Mouse (Mus musculus) Patski (cell line): Measurements from ENCODE around the gene Neurog1. TPM values are rescaled to one million over a fixed set of nuclear protein-coding genes. Genes with fewer than 3 reads are reported as not detected.

Experiments
- ATAC-seq: fragments of 100-300 bp; one replicate; pipeline ENCODE4 v1.8.0; 2021
- CTCF ChIA-PET: fragments of 350-600 bp; sonication (Branson Sonifier 250); formaldehyde crosslinking; loops from one replicate; lab custom pipeline; 2022; ENCODE audit warnings: inconsistent platforms; lab: Charles Lee
- POLR2A ChIA-PET: fragments of 350-600 bp; sonication (Branson Sonifier 250); formaldehyde crosslinking; loops from one replicate; lab custom pipeline; 2022; ENCODE audit warnings: antibody characterized with exemption, inconsistent platforms; lab: Charles Lee
- DNase-seq: peaks from one replicate; pipeline ENCODE4 v3.0.0-alpha.2; 2011; ENCODE audit warnings: low read depth, low spot score
- H3K27me3 ChIP-seq: fragments of 371-371 bp; one replicate; pipeline ENCODE4 v1.5.1; 2021
- CTCF ChIP-seq: fragments of 100-300 bp; IDR thresholded peaks from one replicate; pipeline ENCODE4 v1.5.1; 2021
- in situ Hi-C: fragments of 300-500 bp; cut with MboI; formaldehyde crosslinking; loops from 3 replicates; pipeline ENCODE4 v1.11.1; 2018; ENCODE audit warnings: low pct_unique_long_range_greater_than_20kb, mixed read lengths
- polyA plus RNA-seq: library from polyadenylated mRNA; unstranded; gene quantifications from one replicate; pipeline ENCODE4 v1.2.3, GENCODE M21; 2021

The Neurog1 gene
- polyA plus RNA-seq, 1 experiment from 2014 or later = 0.04 TPM

- TF ChIP-seq CTCF = no peak
- ChIA-PET POLR2A (no interaction called here), CTCF (interaction anchor here (0.9 to 1.5 kb wide), 2 partner anchors 11 to 24 kb away, joined by 3 to 4 read pairs; no protein-coding TSS in a partner anchor)
- H3K27me3 ChIP-seq = peaks cover 21% of the 10 kb centered on the region
- no peak for DNase-seq
- no peak for ATAC-seq
- in situ Hi-C loops = no loop called here
Measured at GRCm38 (mm10) chr13:56221995-56222848, 29.7 kb downstream of the Neurog1 start.

GRCm38 (mm10) chr13:56221129-56221910, 30.6 kb downstream of the Neurog1 start:
- DNase-seq (no peak), ATAC-seq (no peak)
- no peak for TF ChIP-seq CTCF
- peaks cover 24% of the 10 kb centered on the region for H3K27me3 ChIP-seq
- POLR2A ChIA-PET = no interaction called here
- in situ Hi-C loops = no loop called here
- CTCF ChIA-PET = interaction anchor here (1.5 kb wide), 1 partner anchor 11 kb away, joined by 4 read pairs; no protein-coding TSS in a partner anchor

- in situ Hi-C loops = no loop called here
- ATAC-seq = no peak
- ChIA-PET CTCF (no interaction called here), POLR2A (no interaction called here)
- TF ChIP-seq CTCF = no peak
- peaks cover 19% of the 10 kb centered on the region for H3K27me3 ChIP-seq
- no peak for DNase-seq
Measured at GRCm38 (mm10) chr13:56219254-56219653, 32.7 kb downstream of the Neurog1 start.

- DNase-seq (no peak), ATAC-seq (no peak)
- ChIA-PET POLR2A (no interaction called here), CTCF (no interaction called here)
- H3K27me3 ChIP-seq = peaks cover 12% of the 10 kb centered on the region
- TF ChIP-seq CTCF = no peak
- in situ Hi-C loops = no loop called here
Measured at GRCm38 (mm10) chr13:56216090-56216489, 35.9 kb downstream of the Neurog1 start.

DNA sequence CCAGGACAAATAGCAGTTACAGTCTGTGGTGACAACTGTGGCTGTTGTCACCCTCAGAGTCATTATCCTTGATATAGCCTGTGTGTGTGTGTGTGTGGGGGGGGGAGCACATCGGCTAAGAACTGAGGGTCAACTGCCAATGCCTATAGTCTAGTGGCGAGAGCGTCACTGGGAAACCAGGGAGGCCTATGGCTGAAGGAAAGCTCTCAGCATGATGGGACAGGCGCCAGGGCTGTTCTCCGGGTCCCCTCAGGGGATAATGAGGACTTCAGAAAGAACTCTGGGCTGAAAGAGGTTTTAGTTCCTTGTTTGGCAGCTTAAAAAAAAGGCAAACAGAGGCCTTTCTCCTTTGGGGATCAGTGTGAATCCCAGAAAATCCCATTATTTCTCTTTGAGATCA, 37.3 kb downstream of the Neurog1 start:
- ChIA-PET POLR2A (no interaction called here), CTCF (interaction anchor here (1.1 to 1.4 kb wide), 2 partner anchors 15 to 17 kb away, joined by 3 to 4 read pairs; no protein-coding TSS in a partner anchor)
- peaks cover 12% of the 10 kb centered on the region for H3K27me3 ChIP-seq
- DNase-seq (no peak), ATAC-seq (no peak)
- in situ Hi-C loops = no loop called here
- TF ChIP-seq CTCF = no peak

- H3K27me3 ChIP-seq = peaks cover 6% of the 10 kb centered on the region
- ATAC-seq = no peak
- ChIA-PET CTCF (interaction anchor here (2.0 kb wide), 1 partner anchor 11 kb away, joined by 8 read pairs; no protein-coding TSS in a partner anchor), POLR2A (no interaction called here)
- no peak for DNase-seq
- in situ Hi-C loops = no loop called here
- no peak for TF ChIP-seq CTCF
Measured at GRCm38 (mm10) chr13:56209067-56209411, 42.9 kb downstream of the Neurog1 start.

GRCm38 (mm10) chr13:56208225-56209066, 43.5 kb downstream of the Neurog1 start:
- no peak for ATAC-seq
- in situ Hi-C loops = no loop called here
- peaks cover 6% of the 10 kb centered on the region for H3K27me3 ChIP-seq
- TF ChIP-seq CTCF = no peak
- DNase-seq = no peak
- CTCF ChIA-PET = interaction anchor here (2.0 kb wide), 1 partner anchor 10 kb away, joined by 8 read pairs; no protein-coding TSS in a partner anchor
- POLR2A ChIA-PET = no interaction called here

Other genes starting within 250 kb of the Neurog1 start
- gene H2afy, start 115.8 kb downstream of the Neurog1 start, polyA plus RNA-seq = 185 TPM
- not detected for gene Tifab, start 73.3 kb downstream of the Neurog1 start, polyA plus RNA-seq
- 7.7 TPM for gene Cxcl14, start 44.4 kb upstream of the Neurog1 start, polyA plus RNA-seq
- not detected for gene Gm3045, start 174.4 kb upstream of the Neurog1 start, polyA plus RNA-seq
- gene Slc25a48, start 186.2 kb upstream of the Neurog1 start, polyA plus RNA-seq = 1.1 TPM
- gene Il9, start 230.1 kb upstream of the Neurog1 start, polyA plus RNA-seq = not detected